Mouse (Mus musculus) liver, embryonic 14.5 days (tissue): Measurements from ENCODE around the gene Ehbp1.

Experiments used
- CTCF ChIP-seq: IDR thresholded peaks from 2 replicates; pipeline ENCODE4 v1.5.1; 2016; ENCODE audit warnings: antibody characterized with exemption, low read depth, control low read depth
- EP300 ChIP-seq: IDR thresholded peaks from 2 replicates; pipeline ENCODE4 v1.6.1; 2016; ENCODE audit warnings: antibody characterized with exemption, low read depth

- TF ChIP-seq CTCF = no peak
- no peak for TF ChIP-seq EP300
Observed at GRCm38 (mm10) chr11:22383532-22383931, 41.4 kb upstream of the Ehbp1 start.
